Mouse (Mus musculus) cerebellum, adult 11 months (tissue): ENCODE measurements around the gene Arpp21.

ENCODE experiments used
- DNase-seq: peaks from one replicate; pipeline ENCODE4 v3.0.0; 2022

Arpp21 gene

GRCm38 (mm10) chr9:112176317-112176716 is 59.4 kb downstream of the Arpp21 start:
- no peak for DNase-seq

- peak; percentile 31 for DNase-seq
Measured at GRCm38 (mm10) chr9:112174407-112175357, 61.1 kb downstream of the Arpp21 start.

- no peak for DNase-seq
Measured at GRCm38 (mm10) chr9:112173778-112174177, 62.0 kb downstream of the Arpp21 start.

- no peak for DNase-seq
Measured at GRCm38 (mm10) chr9:112164677-112165076, 71.1 kb downstream of the Arpp21 start.

GRCm38 (mm10) chr9:112160981-112161380 is 74.8 kb downstream of the Arpp21 start:
- no peak for DNase-seq

GRCm38 (mm10) chr9:112153972-112154371 is 81.8 kb downstream of the Arpp21 start:
- DNase-seq: no peak

GRCm38 (mm10) chr9:112152762-112153161 is 83.0 kb downstream of the Arpp21 start:
- DNase-seq: no peak

- no peak for DNase-seq
Measured at GRCm38 (mm10) chr9:112151177-112151576, 84.6 kb downstream of the Arpp21 start.

GRCm38 (mm10) chr9:112140658-112141057 is 95.1 kb downstream of the Arpp21 start:
- no peak for DNase-seq

GRCm38 (mm10) chr9:112137820-112138219 is 97.9 kb downstream of the Arpp21 start:
- DNase-seq: no peak

GRCm38 (mm10) chr9:112130812-112131211 is 104.9 kb downstream of the Arpp21 start:
- DNase-seq: no peak

- DNase-seq: no peak
Measured at GRCm38 (mm10) chr9:112124667-112125066, 111.1 kb downstream of the Arpp21 start.

GRCm38 (mm10) chr9:112124184-112124583 is 111.6 kb downstream of the Arpp21 start:
- no peak for DNase-seq

- no peak for DNase-seq
Measured at GRCm38 (mm10) chr9:112123421-112123828, 112.3 kb downstream of the Arpp21 start.

- no peak for DNase-seq
Measured at GRCm38 (mm10) chr9:112119535-112119934, 116.2 kb downstream of the Arpp21 start.

- no peak for DNase-seq
Measured at GRCm38 (mm10) chr9:112119106-112119433, 116.7 kb downstream of the Arpp21 start.

- peak; percentile 71 for DNase-seq
Measured at GRCm38 (mm10) chr9:112118411-112119105, 117.2 kb downstream of the Arpp21 start.

- DNase-seq: no peak
Measured at GRCm38 (mm10) chr9:112117632-112118410, 117.9 kb downstream of the Arpp21 start.

- no peak for DNase-seq
Measured at GRCm38 (mm10) chr9:112111610-112112009, 124.1 kb downstream of the Arpp21 start.

- no peak for DNase-seq
Measured at GRCm38 (mm10) chr9:112102852-112103192, 132.9 kb downstream of the Arpp21 start.

GRCm38 (mm10) chr9:112102155-112102851 is 133.4 kb downstream of the Arpp21 start:
- peak; percentile 60 for DNase-seq

GRCm38 (mm10) chr9:112100841-112101595 is 134.7 kb downstream of the Arpp21 start:
- DNase-seq: no peak
